Mouse (Mus musculus): ENCODE results near the gene Bsn.

Gene Bsn

DNA sequence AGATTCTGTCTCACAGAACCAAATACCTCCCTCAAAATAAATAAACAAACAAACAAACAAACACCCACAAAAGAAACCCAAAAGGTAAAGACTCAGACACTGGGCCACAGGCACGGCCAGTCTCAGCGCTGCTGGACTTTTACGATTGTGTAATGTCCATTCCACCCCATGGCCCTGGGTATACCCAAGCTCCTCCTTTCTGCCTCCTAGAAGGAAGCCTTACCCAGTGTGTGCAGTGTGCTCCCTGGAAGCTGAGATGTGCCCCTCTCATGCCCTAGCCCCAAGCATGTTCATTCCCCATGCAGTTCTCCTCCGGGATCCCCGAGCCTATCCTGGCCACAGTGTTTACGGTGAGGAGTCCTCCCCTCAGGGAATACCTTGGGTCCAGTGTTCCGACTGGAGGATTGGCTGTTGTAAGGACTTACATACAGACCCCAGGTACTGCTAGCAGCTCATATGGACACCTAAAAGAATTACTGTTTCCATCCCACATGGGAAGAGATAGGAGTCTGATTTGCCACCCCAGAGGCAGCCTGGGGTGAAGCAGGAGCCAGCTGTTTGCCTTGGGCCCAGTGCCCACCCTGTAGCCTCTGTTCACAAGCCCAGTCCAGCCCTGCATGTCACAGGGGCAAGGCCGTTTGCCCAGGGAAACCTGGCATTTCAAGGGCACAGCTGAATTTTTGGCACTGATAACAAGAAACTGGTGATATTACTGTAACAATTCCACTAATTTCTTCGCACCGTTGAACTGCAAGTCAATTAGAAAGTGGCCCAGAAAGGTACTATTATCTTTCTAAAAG lies 68.8 kb downstream of the Bsn start:
- DNase-seq: no peak

DNA sequence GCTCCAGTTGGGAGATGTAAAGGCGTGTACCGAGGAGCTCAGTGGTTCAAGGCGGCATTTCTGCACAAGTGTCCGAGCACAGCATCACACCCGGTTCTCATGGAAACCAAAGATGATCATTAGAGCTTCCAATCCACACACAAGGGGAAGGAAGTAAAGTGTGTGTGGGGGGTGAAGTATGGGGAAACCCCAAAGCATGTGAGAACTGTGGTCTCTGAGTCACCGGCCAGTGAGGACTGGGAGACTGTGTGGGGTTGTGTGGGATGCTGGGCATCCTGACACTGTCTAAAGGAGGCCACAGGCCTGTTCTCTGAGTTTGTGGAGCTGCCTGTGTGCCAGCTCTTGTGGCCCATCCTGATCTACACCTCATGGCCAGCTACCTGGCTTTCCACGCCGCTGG lies 69.5 kb downstream of the Bsn start:
- DNase-seq: peak in 1 of 2 experiments; percentile 43

DNA sequence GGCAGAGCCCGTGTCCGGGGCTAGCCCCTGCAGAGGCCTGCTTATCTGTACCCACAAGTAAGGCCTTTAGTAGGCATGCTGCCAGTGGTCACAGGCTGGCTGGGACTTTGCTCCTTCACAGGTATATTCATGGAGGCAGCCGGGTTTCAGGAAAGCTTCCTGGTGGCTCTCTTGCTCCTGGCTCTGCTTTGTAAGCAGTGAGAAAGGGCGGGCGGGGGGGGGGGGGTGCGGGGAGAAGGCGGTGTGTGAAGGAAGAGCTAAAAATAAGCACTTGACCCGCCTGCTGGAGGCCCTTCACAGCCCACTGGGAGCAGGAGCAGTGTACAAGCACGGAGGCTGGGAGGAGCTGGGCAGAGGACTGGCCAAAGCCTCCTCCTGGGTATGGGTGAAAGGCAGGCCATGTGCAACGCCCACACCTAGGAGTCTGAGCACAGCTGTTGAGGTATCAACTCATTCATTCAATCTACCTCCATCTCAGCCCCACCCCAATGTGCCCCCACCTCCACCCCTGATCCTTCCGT lies 70.2 kb downstream of the Bsn start:
- DNase-seq: peak; percentile 54 to 78

DNA sequence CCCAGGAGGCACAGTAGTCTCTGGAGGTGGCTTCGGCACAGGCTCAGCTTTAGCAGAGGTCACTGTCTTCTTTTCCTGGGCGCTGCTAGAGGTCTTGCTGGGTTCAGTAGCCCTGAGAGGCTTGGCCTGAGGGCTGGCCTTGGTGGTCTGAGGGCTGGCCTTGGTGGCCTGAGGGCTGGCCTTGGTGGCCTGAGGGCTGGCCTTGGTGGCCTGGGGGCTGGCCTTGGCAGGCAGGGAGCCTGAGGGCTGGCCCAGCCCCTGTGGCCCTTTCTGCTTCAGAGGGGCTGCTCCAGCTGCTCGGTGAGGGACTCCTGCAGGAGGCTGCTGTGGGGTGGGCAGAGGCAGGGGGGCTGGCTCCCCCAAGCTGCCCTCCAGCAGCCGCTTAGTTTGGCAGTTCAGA lies 73.0 kb downstream of the Bsn start:
- no peak for DNase-seq

DNA sequence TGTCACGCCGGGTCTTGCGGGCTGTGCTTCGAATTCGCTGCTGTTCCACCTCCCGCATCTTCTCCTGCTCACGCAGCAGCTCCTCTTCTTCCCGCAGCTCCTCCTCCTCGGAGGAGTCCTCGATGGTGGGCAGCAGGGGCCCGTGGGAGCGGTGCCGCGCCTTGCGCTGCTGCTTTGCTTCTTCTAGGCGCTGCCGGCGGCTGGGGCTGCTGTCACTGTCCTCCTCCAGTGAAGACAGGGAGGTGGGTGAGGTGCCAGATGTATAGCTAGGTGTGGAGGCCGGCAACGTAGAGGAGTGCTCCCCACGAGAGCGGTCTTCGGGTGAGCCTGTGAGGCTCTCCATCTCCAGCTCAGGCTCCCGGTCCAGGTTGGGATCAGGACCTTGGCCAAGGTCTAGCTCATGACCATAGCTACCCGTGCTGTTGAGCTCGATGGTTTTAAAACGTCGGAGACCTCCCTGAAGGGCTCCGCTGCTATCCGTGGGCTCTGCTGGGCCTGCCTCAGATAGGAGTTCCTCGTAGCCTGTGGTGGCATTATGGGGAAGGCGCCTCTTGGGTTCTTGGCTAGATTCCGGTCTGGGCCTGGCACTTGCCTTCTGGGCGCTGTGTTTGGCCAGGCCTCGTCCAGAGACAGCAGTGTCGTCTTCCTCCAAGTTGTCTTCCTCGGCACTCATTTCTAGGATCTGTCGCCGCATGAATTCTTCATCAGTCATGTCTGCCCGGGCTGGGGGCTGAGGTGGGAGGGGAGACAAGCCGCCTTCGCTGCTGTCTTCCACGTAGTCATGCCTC lies 74.7 kb downstream of the Bsn start:
- no peak for DNase-seq

DNA sequence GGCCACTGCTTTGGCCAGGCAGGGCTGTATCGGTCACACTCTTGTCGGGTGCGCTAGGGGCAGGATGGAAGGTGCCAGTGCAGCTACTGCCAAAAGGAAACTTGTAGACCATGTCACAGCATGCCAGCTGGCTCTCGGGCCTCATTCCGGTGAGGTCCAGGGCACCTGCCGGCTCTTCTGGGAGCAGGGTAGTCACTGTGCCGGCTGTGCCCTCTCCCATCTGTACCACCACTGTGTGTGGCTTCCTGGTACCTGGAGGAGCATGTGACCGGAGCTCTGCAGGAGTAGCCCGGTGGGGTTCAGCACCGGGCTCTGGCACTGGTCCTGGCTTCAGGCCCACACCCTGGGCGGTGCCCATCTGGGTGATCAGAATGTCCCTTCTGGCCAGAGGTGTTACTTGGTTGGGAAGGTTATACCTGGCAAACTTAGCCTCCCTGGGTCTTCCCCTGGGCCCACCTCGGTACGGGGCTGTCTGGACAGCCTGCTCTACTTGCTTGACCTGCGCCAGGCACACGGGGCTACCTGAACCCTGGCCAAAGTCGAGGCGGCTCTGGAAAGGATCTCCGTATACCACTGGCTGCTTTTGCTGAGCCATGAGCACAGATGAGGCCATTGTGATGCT lies 77.4 kb downstream of the Bsn start:
- no peak for DNase-seq

DNA sequence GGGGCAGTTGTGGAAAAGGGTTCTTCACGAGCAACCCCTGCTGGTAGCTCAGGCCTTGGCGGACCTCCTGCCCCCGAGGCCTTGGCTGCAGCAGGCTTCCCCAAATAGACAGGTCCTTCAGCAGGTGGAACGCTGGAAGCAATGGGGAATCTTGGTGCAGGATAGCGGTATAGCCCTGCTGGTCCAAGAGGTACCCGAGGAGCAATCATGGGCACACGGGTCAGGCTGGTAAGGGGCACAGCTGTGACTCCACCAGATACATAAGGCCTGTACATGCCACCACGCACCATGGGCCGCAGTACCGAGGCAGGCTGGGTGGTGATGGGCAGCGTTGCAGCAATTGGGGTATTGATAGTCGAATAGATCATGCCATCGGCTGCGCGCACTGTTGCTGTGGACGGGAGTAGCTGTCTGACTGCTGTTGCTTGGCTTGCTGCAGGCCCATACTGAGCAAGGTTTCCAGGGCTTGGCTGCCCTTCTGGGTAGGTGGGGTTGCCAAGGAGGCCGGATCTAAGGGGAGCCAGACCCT lies 78.5 kb downstream of the Bsn start:
- no peak for DNase-seq

DNA sequence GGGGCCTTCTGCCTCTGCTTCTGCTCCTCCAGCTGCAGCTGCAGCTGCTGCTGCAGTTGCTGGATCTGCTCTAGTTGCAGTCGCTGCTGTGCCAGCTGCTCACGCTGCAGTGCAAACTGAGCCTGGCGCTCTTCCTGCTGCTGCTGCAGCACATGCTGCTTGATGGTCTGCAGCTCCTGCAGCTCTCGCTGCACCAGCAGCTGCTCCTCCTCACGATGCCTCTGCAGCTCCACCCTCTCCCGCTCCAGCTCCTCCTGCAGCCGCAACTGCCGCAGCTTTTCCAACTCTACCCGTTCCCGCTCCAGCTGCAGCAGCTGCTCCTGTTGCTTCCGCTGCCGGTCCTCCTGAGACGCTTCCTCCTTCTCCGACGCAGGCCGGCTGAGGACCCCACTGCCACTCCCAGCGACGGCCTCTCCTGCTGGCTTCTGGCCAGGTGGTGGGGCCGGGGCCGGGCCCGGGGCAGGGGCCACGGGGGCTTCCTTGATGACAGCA lies 79.0 kb downstream of the Bsn start:
- DNase-seq: no peak

DNA sequence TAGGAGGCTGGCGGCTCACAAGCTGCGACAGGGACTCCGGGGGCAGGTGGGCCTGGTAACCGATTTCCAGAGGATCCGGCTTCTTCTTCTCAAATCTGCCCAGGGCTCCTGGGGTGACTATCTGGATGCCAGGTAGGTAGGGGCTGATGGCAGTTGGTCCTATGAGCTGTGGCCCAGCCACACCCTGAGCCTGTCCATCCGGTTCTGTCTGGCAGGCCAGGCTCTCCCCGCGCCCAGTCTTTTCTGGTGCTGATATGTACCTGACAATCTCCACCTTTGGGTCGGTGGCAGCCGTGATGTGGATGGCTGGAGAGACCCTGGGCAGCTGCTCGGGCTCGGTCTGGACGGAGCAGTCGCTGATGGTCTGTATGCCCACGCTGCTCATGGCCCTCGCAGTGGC lies 80.0 kb downstream of the Bsn start:
- no peak for DNase-seq

DNA sequence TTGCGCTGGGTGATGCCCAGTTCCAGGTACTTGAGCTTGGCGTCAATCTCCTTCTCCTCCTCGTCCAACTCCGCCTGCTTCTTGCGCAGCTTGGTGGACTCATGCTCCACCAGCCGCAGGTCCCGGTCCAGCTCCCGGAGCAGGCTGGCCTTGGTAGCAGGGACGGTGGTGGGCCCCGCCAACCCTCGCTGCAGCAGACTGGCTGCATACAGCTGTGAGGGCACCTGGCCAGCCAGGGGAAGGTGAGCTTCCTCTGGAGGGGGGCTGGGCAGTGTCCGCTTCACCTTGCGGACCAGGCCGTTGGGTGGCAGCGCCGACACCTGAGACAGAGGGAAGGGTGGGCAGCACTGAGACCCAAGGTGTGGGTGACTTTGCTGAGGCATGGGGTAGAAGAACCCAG lies 82.3 kb downstream of the Bsn start:
- DNase-seq: no peak

DNA sequence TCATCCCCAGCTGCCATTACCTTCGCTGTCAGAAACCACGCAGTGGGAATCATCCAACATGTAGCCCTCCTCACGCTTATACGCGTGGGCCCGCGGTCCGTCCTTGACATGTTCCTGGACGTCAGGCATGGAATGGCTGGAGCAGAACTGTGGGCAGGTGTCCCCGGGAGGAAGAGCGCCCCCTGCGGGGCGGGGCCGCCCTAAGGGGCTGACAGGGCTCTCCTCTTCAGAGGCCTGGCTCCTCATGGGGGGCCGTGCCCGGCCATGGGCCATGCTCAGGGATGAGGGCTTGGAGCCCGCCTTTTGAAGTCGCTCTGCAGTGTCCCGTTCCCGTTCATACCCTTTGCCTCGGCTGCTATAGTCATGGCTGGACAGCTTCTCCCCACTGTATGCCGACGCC lies 84.1 kb downstream of the Bsn start:
- no peak for DNase-seq

DNA sequence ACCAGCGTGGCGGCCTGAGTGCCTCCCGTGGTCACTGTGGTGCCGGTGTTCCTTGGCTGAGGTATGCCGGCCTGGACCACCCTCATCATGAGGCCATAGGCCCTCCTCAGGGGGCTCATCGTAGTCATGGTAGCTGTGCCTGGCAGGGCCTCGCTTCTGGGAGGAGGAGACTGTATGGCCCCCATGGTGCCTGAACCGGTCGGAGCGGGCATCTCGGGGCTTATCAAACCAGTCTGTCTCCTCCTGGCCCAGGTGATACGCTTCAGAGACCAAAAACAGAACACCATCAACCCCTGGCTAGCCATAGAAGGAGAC lies 84.7 kb downstream of the Bsn start:
- DNase-seq: no peak

DNA sequence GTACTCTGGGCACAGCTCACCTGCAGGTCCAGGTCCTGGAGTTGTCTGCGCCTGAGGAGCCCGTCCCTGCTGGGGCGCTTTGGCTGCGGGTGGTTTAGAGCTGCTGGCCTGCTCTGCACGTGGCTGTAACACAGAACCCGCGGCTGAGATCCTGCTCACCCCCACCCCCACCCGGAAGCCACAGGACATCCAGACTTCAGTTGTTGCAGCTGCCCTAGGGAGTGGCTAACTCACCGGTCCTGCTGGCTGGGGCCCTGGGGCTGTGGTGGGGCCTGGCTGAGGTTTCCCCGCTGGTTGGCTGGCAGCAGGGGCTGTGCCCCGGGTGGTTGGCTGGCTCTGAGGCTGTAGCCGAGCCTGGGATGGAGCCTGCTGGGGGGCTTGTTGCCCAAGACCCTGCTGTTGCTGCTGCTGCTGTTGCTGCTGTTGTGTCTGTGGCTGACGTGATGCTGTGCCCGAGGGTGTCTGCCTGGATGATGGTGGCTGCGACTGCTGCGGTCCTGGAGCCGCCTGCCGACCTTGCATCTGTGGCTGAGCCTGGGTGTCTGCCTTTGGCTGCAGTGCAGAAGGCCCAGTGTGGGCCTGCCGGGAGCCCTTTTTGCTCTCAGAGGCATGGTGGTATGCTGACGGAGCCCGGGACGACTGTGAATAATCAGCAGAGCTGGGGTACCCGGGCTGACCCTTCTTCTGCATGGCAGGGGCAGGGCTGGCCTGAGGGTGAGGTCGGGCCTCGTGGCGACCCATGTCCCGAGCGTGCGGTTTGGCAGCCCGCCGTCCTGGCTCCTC lies 85.2 kb downstream of the Bsn start:
- DNase-seq: no peak

DNA sequence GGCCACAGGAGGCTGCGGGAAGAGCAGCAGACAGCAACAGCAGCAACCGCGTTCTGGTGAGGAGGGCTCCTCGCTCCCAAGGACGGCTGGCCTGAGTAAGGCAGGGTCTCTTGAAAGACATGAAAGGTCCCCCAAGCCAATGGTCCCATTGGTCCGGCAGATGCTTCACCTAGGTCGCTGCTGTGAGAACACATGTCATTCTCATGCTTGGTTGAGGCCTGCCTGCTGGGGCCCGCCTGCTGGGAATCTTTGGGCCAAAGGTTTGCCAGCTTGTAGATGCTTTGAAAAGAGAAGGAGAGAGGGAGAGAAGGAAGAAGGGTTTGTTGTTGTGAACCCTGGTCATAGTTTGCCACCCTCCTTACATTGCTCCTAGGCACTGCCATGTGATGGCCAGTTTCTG lies 90.6 kb downstream of the Bsn start:
- no peak for DNase-seq

DNA sequence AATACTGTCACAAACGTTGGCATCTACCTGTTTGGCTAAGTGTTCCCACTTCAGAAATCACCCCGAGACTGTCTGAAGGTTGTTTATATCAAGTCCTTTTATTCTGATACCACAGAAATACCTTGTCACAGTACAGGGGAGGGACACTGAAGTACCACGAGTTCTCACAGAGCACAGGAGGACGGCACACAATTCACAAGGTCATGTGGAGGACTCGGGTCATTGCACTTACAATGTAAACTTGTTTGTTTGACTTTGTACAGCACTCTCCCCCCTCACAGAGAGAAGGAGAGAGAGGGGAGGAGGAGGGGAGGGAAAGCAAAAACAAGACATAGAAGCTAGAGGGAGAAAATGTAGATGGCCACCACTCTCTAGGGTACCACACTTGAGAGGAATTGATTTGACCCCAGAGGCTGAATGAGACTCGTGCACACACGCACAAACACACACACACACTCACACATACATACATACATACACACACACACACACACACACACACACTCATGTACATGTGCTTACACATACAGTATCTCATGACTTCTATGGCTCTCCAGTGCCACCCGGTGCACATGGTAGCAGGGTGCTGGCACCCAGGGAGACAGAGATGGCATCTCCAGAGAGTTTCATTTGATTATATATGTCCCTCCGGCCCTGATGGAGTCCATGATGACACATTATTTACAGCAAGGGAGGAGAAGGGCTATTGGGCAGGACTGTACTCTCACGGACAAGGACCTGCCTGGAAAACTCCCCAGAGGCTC lies 94.1 kb downstream of the Bsn start:
- DNase-seq: no peak

DNA sequence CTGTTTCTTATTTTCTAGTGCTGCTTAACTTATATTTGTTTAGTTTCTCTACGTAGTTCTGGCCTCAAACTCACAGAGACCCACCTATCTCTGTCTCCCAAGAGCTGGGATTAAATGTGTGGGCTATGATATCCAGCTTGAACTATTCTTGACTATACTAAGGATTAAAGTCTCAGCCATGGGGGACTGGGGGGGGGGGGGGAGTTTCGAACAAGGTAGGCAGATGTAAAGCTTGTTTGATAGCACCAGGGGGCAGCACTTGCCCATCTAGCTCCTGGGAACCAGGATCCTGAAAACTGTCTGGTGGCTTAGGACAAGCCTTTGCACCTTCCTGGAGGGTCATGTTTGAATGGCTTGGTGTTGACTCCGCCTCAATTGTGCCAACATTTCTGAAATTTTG lies 94.7 kb downstream of the Bsn start:
- peak in 1 of 2 experiments; percentile 74 for DNase-seq

DNA sequence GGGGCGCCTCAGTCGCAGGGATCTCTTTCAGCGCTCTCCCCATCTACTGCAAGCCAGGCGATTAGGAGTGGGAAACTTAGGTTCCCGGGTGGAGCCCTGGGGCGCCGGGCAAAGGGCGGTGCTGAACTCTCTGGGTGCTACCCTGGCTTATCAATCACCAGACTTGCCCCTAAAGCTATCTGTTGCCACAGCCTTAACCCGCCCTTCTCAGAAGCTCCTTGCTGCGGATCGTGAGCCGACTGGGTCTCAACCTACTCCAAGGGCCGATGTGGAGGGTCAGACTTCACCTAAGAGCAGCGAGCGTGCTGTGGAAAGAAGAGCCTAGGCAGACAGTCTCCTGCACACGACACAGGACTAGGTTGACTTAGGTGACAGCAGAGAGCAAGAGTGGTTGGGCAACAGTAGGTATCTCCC lies 95.2 kb downstream of the Bsn start:
- no peak for DNase-seq

DNA sequence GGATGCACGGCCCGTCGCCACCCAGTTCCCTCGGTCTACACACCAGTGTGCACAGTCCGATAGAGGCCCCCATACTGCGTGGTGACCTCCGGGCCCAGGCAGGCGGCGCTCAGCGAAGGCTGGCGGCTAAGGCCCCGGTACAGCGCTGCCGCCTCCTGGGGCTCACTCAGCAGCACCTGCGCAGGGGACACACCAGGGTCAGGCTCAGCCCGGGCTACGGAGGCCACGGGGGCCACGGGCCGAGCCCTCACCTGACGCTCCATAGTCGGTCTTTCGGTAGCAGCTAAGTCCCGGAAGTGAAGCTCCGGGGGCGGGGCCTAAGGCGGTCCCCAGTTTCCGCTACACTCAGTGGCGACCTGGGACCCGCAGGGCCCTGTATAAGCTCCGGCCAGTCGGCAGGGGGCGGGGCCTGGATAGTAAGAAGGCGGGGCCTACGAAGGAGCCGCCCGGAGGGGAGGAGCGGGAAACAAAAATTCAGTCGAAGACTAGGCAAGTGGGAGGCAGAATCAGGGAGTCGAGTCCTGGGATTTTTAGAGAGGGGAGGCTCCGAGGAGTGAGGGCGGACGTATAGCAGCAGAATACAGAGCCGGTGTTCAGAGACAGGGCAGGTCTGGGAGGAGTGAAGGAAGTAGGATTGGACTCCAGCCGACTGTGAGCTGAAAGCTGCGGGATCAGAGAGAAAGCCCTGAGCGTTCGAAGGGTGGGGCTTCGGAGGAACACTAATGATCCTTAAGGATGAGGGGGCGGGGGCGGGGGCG lies 95.8 kb downstream of the Bsn start, which contains the start of gene Apeh:
Gene Apeh (minus strand): TSS at position 423 of the 758 bp plus-strand sequence.
- DNase-seq: peak; percentile 97

DNA sequence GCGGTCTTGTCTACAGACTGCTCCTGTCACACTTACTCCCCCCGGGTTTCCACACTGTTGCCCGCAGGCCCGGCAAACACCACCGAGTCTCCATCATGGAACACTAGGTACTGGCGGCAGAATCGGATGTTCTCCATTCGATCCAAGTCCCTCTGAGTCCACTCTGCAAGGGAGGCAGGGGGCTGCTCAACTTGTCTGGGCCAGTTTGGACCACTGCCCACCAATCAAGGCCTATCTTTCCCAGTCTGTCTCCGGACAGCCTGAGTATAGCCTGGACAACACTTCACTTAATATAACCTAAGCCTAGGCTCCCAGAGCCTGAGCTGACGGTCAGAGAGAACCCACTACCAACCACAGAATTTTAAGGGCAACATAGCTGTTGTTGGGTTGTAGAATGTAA lies 96.6 kb downstream of the Bsn start:
- no peak for DNase-seq

DNA sequence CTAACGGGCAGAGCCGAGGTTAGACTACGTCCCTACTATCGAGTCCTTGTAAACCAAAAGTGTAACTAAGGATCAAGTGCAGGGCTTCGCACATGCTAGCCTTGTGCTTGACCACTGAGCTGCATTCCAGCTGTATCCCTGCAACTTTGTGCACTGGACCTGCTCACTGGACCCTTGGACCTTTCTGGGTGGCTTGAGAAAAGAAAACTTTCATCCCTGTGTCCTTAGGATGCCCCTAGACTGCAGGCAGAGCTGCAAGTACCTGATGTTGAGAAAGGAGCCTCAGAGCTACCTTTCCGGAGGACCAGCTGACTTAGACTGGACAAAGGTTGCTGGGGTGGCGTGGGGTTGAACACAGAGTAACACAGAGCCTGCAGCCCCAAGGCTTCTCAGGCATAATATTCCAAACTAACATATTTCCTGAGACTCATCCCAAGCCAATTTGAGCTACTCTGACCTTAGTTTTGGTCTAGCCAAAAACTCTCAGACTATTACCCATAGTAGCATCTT lies 99.5 kb downstream of the Bsn start:
- DNase-seq: no peak

DNA sequence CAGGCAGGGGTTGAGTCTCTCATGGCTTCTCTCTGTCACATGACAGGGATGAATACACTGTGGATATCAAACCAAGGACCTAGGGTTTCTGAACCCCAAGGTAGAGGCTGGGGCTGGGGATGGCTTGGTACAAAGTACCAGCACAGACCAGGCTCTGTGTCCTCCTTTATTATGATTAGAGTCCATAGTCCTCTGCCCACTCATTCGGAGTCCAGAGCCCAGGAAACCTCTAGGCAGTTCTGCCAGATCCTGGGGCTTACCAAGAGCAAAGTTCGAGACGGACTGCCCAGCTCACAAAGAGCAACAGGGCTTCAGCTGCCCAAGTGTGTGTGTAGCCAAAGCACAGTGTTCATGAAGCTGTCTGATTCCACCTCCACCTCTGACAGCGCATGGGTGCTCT lies 104.9 kb downstream of the Bsn start:
- no peak for DNase-seq

Data from lung, postnatal 4 days (tissue).